Mouse (Mus musculus) heart, postnatal 0 days (tissue): ENCODE results near the gene Onecut1.

Source experiments
- CTCF ChIP-seq: IDR thresholded peaks from 2 replicates; pipeline ENCODE4 v1.5.1; 2016; ENCODE audit warnings: antibody characterized with exemption, control low read depth, low read depth
- EP300 ChIP-seq: IDR thresholded peaks from 2 replicates; pipeline ENCODE4 v1.6.1; 2016; ENCODE audit warnings: antibody characterized with exemption, low read depth

- TF ChIP-seq CTCF (peak; percentile 87), EP300 (no peak)
Observed at GRCm38 (mm10) chr9:74904866-74905508, 43.3 kb downstream of the Onecut1 start.
